ENCODE assay signal across 21 mouse cellular contexts in genomic region chr11:99469228-99469627, GRCm38 (mm10). TPM values are rescaled to one million over a fixed set of nuclear protein-coding genes. Genes with fewer than 3 reads are reported as not detected.
"Had no signal": no experiment of that assay in that cellular context is flagged by ENCODE, and none has a peak within 500 bp of the region (broad histone marks: within the 10 kb centered on the region; RNA-seq: fewer than 3 reads in every experiment).

No protein-coding gene starts in this region.

- H3K27me3 ChIP-seq: hindbrain, embryonic 12.5 days had no signal

- H3K4me3 ChIP-seq: hindbrain, embryonic 12.5 days; layer of hippocampus, adult 2 months; limb, embryonic 10.5 days; midbrain, embryonic 12.5 days had no signal

- DNase-seq: kidney, adult 11 months; kidney, adult 9 months; kidney, postnatal 4 days; right cerebral cortex, postnatal 14 days; thymus, adult 18-20 months; thymus, postnatal 14 days had no signal

- H3K4me1 ChIP-seq: hindbrain, embryonic 12.5 days; midbrain, embryonic 12.5 days had no signal

- ATAC-seq: hindbrain, embryonic 16.5 days; inflammation-experienced regulatory T-cells, adult 6 months had no signal

- H3K27ac ChIP-seq: hindbrain, embryonic 12.5 days; kidney, postnatal 0 days; layer of hippocampus, adult 2 months; limb, embryonic 10.5 days; liver, embryonic 14.5 days; midbrain, embryonic 12.5 days had no signal

- H3K36me3 ChIP-seq: hindbrain, embryonic 12.5 days; limb, embryonic 10.5 days; midbrain, embryonic 12.5 days had no signal

- H3K4me2 ChIP-seq: hindbrain, embryonic 12.5 days; midbrain, embryonic 12.5 days had no signal

- H3K9me3 ChIP-seq: hindbrain, embryonic 12.5 days; limb, embryonic 10.5 days; midbrain, embryonic 12.5 days had no signal

- H3K9ac ChIP-seq: hindbrain, embryonic 12.5 days; liver, embryonic 14.5 days; midbrain, embryonic 12.5 days had no signal

RNA-seq across cellular contexts. Expression of gene Krt23, which starts 23.7 kb away (rescaled TPM):
- total RNA-seq: layer of hippocampus, adult 2 months; layer of hippocampus, postnatal 10 days; left cerebral cortex, postnatal 10 days; megakaryocyte-erythroid progenitor cell, adult 5-6 weeks had no signal
- polyA plus RNA-seq: inflammation-experienced regulatory T-cells, adult 6 months; midbrain, embryonic 12.5 days; neural tube, embryonic 14.5 days had no signal

RNA-seq across cellular contexts. Expression of gene Krt20, which starts 31.3 kb away (rescaled TPM):
- total RNA-seq: layer of hippocampus, adult 2 months; layer of hippocampus, postnatal 10 days; left cerebral cortex, postnatal 10 days; megakaryocyte-erythroid progenitor cell, adult 5-6 weeks; midbrain, postnatal 0 days had no signal
- polyA plus RNA-seq: inflammation-experienced regulatory T-cells, adult 6 months had no signal

RNA-seq across cellular contexts. Expression of gene Krt12, which starts 47.2 kb away (rescaled TPM):
- total RNA-seq: megakaryocyte-erythroid progenitor cell, adult 5-6 weeks had no signal
- polyA plus RNA-seq: inflammation-experienced regulatory T-cells, adult 6 months; kidney, postnatal 0 days; limb, embryonic 10.5 days; liver, embryonic 14.5 days; midbrain, embryonic 12.5 days; neural tube, embryonic 14.5 days; stomach, embryonic 14.5 days had no signal

RNA-seq across cellular contexts. Expression of gene Krt39, which starts 51.9 kb away (rescaled TPM):
- total RNA-seq: layer of hippocampus, adult 2 months; layer of hippocampus, postnatal 10 days; left cerebral cortex, postnatal 10 days; megakaryocyte-erythroid progenitor cell, adult 5-6 weeks; midbrain, postnatal 0 days had no signal
- polyA plus RNA-seq: hindbrain, embryonic 12.5 days; hindbrain, embryonic 16.5 days; inflammation-experienced regulatory T-cells, adult 6 months; limb, embryonic 14.5 days; liver, embryonic 14.5 days; midbrain, embryonic 12.5 days; midbrain, postnatal 0 days; neural tube, embryonic 14.5 days; stomach, embryonic 14.5 days had no signal
